In the genomic region with DNA sequence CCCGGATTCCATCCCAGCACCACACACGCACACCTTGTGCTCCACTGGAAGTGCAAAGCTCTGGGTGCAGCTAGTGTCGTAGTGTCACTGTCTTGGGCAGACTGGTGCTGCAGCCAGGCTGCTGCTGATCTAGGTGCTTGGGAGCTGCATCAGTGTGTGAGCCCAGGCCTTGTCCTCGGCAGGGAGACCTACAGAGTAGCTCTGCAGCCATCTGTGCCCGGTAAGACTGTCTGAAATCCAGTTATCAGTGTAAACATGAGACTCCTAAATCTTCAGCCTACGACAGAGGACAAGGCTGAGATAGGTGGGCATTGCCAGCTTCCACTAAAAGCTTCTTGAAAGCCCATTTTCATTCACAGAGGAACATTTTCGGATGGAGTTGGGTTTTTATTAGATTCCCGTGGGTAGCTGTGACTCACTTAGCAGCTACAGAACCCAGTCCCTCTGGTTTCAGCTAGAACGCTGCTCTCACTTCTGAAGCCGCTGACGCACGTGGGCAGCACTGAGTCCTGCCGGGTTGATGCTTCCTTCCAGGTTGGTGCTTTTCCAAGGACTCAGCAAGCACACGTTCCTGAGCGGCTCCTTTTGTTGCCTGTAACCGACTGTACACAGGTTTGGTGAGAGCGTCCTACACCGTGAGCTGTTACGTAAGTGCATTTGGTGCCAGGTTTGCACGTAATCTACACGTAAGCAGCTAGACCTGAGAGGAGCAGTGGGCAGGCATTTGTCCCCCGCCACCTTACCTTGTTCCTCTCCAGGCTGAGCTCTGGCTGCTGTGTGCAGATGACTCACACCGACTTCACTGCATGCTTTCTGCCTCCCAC, we compare ENCODE assay signal across 9 mouse cellular contexts. TPM values are rescaled to one million over a fixed set of nuclear protein-coding genes. Genes with fewer than 3 reads are reported as not detected.
DNase-seq lines count a peak whose midpoint lies in the region; ATAC-seq and TF ChIP-seq lines count a peak whose summit lies in the region.
"Had no signal": no experiment of that assay in that cellular context is flagged by ENCODE, and none has a peak within 500 bp of the region (broad histone marks: within the 10 kb centered on the region; RNA-seq: fewer than 3 reads in every experiment).

No protein-coding gene starts in this region.

- TF ChIP-seq CTCF in liver, adult 2 months (IDR thresholded peaks at IDR 0.05; ENCODE audit: low read depth, low read length): no peak

- H3K27ac ChIP-seq in liver, adult 2 months (replicated peaks; ENCODE audit: insufficient read depth, low read depth, low read length): no peak overlapping the region
- no peak overlapping the region for H3K27ac ChIP-seq in forebrain, embryonic 16.5 days (ENCODE audit: low read length)
- H3K27ac ChIP-seq: lung, embryonic 15.5 days had no signal

- no peak overlapping the region for H3K9ac ChIP-seq in liver, adult 2 months (ENCODE audit: low read depth, low read length)
- H3K9ac ChIP-seq in forebrain, embryonic 16.5 days (replicated peaks; ENCODE audit: low read depth, low read length): no peak overlapping the region
- H3K9ac ChIP-seq: lung, embryonic 15.5 days had no signal

- H3K9me3 ChIP-seq in forebrain, embryonic 16.5 days (ENCODE audit: control insufficient read depth, low read length): no peaks in the 10 kb centered on the region
- H3K9me3 ChIP-seq: lung, embryonic 15.5 days had no signal

- ATAC-seq in forebrain, embryonic 16.5 days: no peak

- H3K27me3 ChIP-seq in liver, adult 2 months (ENCODE audit: control insufficient read depth, insufficient read depth, low read length): no peaks in the 10 kb centered on the region
- H3K27me3 ChIP-seq in forebrain, embryonic 16.5 days (replicated peaks; ENCODE audit: control insufficient read depth, insufficient read depth, low read length): no peaks in the 10 kb centered on the region
- H3K27me3 ChIP-seq: lung, embryonic 15.5 days had no signal

- H3K36me3 ChIP-seq in liver, adult 2 months (ENCODE audit: control insufficient read depth, insufficient read depth, low read length): peaks cover 13% of the 10 kb centered on the region
- H3K36me3 ChIP-seq in forebrain, embryonic 16.5 days (ENCODE audit: control insufficient read depth, insufficient read depth): peaks cover 7% of the 10 kb centered on the region; the same call in 1 of the 2 replicates

- no peaks in the 10 kb centered on the region for H3K4me1 ChIP-seq in liver, adult 2 months (ENCODE audit: control insufficient read depth, insufficient read depth, low read length)
- H3K4me1 ChIP-seq in forebrain, embryonic 16.5 days (replicated peaks; ENCODE audit: control insufficient read depth, insufficient read depth, low read length): peaks cover 7% of the 10 kb centered on the region

- no peak overlapping the region for H3K4me2 ChIP-seq in forebrain, embryonic 16.5 days (ENCODE audit: low read length)
- H3K4me2 ChIP-seq: lung, embryonic 15.5 days had no signal

- DNase-seq in liver, adult 2 months (ENCODE audit: extremely low read depth, low read depth, low spot score): peak; percentile 72
- no peak for DNase-seq in liver
- DNase-seq in fat pad, adult 2 months (ENCODE audit: extremely low read depth, low read depth, low spot score): peak; percentile 73
- peak; percentile 58 to 93 for DNase-seq in left cerebral cortex, adult 8-10 months (ENCODE audit: low spot score in 2 of 2)
- peak; percentile 58 for DNase-seq in skeletal muscle tissue, adult 2 months (ENCODE audit: low read depth, low spot score)
- no peak for DNase-seq in ovary, postnatal 10 days (ENCODE audit: low spot score)
- DNase-seq in yolk sac, embryonic 10.5 days (ENCODE audit: low spot score): no peak

- WGBS in liver, adult 2 months: 79% methylated on average over 23 of the region's 23 CpGs
- 90% methylated on average over 23 of the region's 23 CpGs for WGBS in forebrain, embryonic 16.5 days

- TF ChIP-seq POLR2A in liver, adult 2 months (IDR thresholded peaks at IDR 0.05; ENCODE audit: extremely low read depth, insufficient read depth, low read length): no peak

- H3K4me3 ChIP-seq in liver, adult 2 months (ENCODE audit: insufficient read depth, low read depth, low read length): no peak overlapping the region
- no peak overlapping the region for H3K4me3 ChIP-seq in forebrain, embryonic 16.5 days (replicated peaks; ENCODE audit: low read length)
- H3K4me3 ChIP-seq: lung, embryonic 15.5 days had no signal

- H3K79me2 ChIP-seq in liver, adult 2 months (ENCODE audit: control insufficient read depth, insufficient read depth, low read length): no peaks in the 10 kb centered on the region

RNA-seq across cellular contexts. Expression of gene Rad9b, which starts 29.2 kb away (rescaled TPM):
- 3.8 and 4.5 TPM in 2 replicates for total RNA-seq in liver, adult 2 months (2014; rRNA removed)
- 1.00 and 1.5 TPM in 2 replicates for polyA plus RNA-seq in liver, adult 2 months (2012; rRNA removed)
- total RNA-seq in left cerebral cortex, adult 8-10 months (2022): 1 to 10 TPM; 3.4 to 5.0 (median 4.2) TPM
- 19.2 and 19.7 TPM in 2 replicates for polyA plus RNA-seq in forebrain, embryonic 16.5 days (2015; fragmentation: Nextera tagmentation; extraction: Ambion mirVana)

RNA-seq across cellular contexts. Expression of gene Vps29, which starts 29.3 kb away (rescaled TPM):
- 52.8 and 58.8 TPM in 2 replicates for total RNA-seq in liver, adult 2 months (2014; rRNA removed)
- 24.9 and 27.9 TPM in 2 replicates for polyA plus RNA-seq in liver, adult 2 months (2012; rRNA removed)
- 100 to 1,000 TPM; 182 to 219 (median 199) TPM for total RNA-seq in left cerebral cortex, adult 8-10 months (2022)
- 264 and 288 TPM in 2 replicates for polyA plus RNA-seq in forebrain, embryonic 16.5 days (2015; fragmentation: Nextera tagmentation; extraction: Ambion mirVana)

RNA-seq across cellular contexts. Expression of gene Pptc7, which starts 40.7 kb away (rescaled TPM):
- 16.3 and 17.6 TPM in 2 replicates for total RNA-seq in liver, adult 2 months (2014; rRNA removed)
- polyA plus RNA-seq in liver, adult 2 months (2012; rRNA removed): 8.7 and 9.5 TPM in 2 replicates
- total RNA-seq in left cerebral cortex, adult 8-10 months (2022): 10 to 100 TPM; 44.8 to 52.2 (median 48.8) TPM
- 8.2 and 8.5 TPM in 2 replicates for polyA plus RNA-seq in forebrain, embryonic 16.5 days (2015; fragmentation: Nextera tagmentation; extraction: Ambion mirVana)

RNA-seq across cellular contexts. Expression of gene Gpn3, which starts 46.9 kb away (rescaled TPM):
- total RNA-seq in liver, adult 2 months (2014; rRNA removed): 14.1 and 18.4 TPM in 2 replicates
- 23.5 and 24.6 TPM in 2 replicates for polyA plus RNA-seq in liver, adult 2 months (2012; rRNA removed)
- total RNA-seq in left cerebral cortex, adult 8-10 months (2022): 10 to 100 TPM; 21.8 to 24.8 (median 22.7) TPM
- 50.0 and 57.0 TPM in 2 replicates for polyA plus RNA-seq in forebrain, embryonic 16.5 days (2015; fragmentation: Nextera tagmentation; extraction: Ambion mirVana)

RNA-seq across cellular contexts. Expression of gene Fam216a, which starts 47.3 kb away (rescaled TPM):
- 3.4 and 4.2 TPM in 2 replicates for total RNA-seq in liver, adult 2 months (2014; rRNA removed)
- 2.8 and 3.4 TPM in 2 replicates for polyA plus RNA-seq in liver, adult 2 months (2012; rRNA removed)
- total RNA-seq in left cerebral cortex, adult 8-10 months (2022): 10 to 100 TPM; 66.1 to 74.2 (median 70.7) TPM
- 122 and 124 TPM in 2 replicates for polyA plus RNA-seq in forebrain, embryonic 16.5 days (2015; fragmentation: Nextera tagmentation; extraction: Ambion mirVana)

Comparison
In these comparisons a context has a peak if more than half of its experiments do, and no peak if none do; other contexts are left out.
1. DNase-seq: peak in liver, adult 2 months (single experiment), fat pad, adult 2 months (single experiment), left cerebral cortex, adult 8-10 months (2 of 2) and skeletal muscle tissue, adult 2 months (single experiment); none in liver (single experiment), ovary, postnatal 10 days (single experiment) and yolk sac, embryonic 10.5 days (single experiment).